In the genomic region with DNA sequence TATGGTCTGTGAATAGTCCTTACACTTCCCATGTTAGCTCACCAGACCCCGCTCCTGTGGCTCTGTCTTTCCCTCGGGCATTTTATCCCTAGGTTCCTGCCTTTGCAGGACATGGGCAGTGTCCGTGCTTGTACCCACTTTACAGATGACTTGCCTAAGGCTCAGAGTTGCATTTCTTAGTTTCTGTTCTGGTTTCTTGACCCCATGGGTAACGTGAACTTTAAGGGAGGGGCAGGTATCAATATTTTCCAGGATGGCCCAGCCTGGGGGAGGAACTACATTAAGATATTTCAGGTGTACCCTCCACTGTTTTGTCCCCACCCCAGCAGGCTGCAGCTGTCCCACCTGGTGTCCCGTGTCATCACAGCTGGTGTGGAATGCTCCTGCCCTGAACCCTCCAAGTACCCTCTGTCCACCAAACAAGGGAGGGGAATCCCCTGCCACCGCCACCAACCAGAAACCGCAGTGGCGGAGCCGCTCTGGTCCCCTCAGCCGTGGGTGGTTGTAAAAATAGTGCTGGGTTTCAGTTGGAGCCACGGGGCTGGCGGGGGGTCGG, we compare ENCODE assay signal across 8 mouse cellular contexts. TPM values are rescaled to one million over a fixed set of nuclear protein-coding genes. Genes with fewer than 3 reads are reported as not detected.
DNase-seq lines count a peak whose midpoint lies in the region; ATAC-seq and TF ChIP-seq lines count a peak whose summit lies in the region.

No protein-coding gene starts in this region.

- TF ChIP-seq RAD21 in CH12.LX (IDR thresholded peaks at IDR 0.05; ENCODE audit: low read depth, low read length) = no peak; the same call in none of the 2 replicates

- no peaks in the 10 kb centered on the region for H3K79me2 ChIP-seq in CH12.LX (replicated peaks; ENCODE audit: control insufficient read depth, extremely low read depth, insufficient read depth, poor library complexity, severe bottlenecking)

- H3K36me3 ChIP-seq in heart, embryonic 11.5 days (ENCODE audit: control insufficient read depth, insufficient read depth, low read length) = no peaks in the 10 kb centered on the region
- no peaks in the 10 kb centered on the region for H3K36me3 ChIP-seq in CH12.LX (replicated peaks in 1 of 2; ENCODE audit: control insufficient read depth in 1 of 2, insufficient read depth in 1 of 2, low read length in 1 of 2)
- no peaks in the 10 kb centered on the region for H3K36me3 ChIP-seq in hindbrain, embryonic 11.5 days (ENCODE audit: control insufficient read depth, insufficient read depth, low read length)
- no peaks in the 10 kb centered on the region for H3K36me3 ChIP-seq in midbrain, embryonic 10.5 days

- ATAC-seq in heart, embryonic 11.5 days (replicated peaks; ENCODE audit: insufficient number of reproducible peaks, low FRiP score, low TSS enrichment) = no peak
- no peak for ATAC-seq in hindbrain, embryonic 11.5 days (ENCODE audit: low FRiP score)

- intact Hi-C loops in heart, postnatal 14 days (cut with DNase I) = no loop called here

- peak overlapping the region; percentile 84 for H3K27ac ChIP-seq in heart, embryonic 11.5 days (ENCODE audit: low read depth, low read length)
- no peak overlapping the region for H3K27ac ChIP-seq in CH12.LX (ENCODE audit: insufficient read depth, low read depth)
- peak overlapping the region; percentile 82 for H3K27ac ChIP-seq in hindbrain, embryonic 11.5 days (ENCODE audit: low read depth, low read length)
- peak overlapping the region; percentile 93 for H3K27ac ChIP-seq in midbrain, embryonic 10.5 days (replicated peaks)

- no peak for DNase-seq in heart, postnatal 14 days
- peak; percentile 52 for DNase-seq in CH12.LX (ENCODE audit: extremely low read depth)
- DNase-seq in hindbrain, embryonic 11.5 days (ENCODE audit: low spot score) = no peak
- DNase-seq in midbrain, embryonic 10.5 days (ENCODE audit: low spot score) = peak; percentile 70
- no peak for DNase-seq in right cerebral cortex, postnatal 25 days
- DNase-seq in gastrocnemius, adult 8-10 months (ENCODE audit: low spot score in 2 of 2) = no peak
- DNase-seq in right cerebral cortex, adult 18-20 months = no peak

- H3K27me3 ChIP-seq in heart, embryonic 11.5 days (ENCODE audit: control insufficient read depth, insufficient read depth, low read length) = peaks cover 2% of the 10 kb centered on the region; the same call in 1 of the 2 replicates
- H3K27me3 ChIP-seq in CH12.LX (replicated peaks) = peaks cover 17% of the 10 kb centered on the region
- no peaks in the 10 kb centered on the region for H3K27me3 ChIP-seq in hindbrain, embryonic 11.5 days (ENCODE audit: control insufficient read depth, insufficient read depth, low read length)
- H3K27me3 ChIP-seq in midbrain, embryonic 10.5 days (ENCODE audit: low read depth, poor library complexity, severe bottlenecking) = peaks cover 22% of the 10 kb centered on the region

- H3K4me3 ChIP-seq in heart, embryonic 11.5 days (ENCODE audit: low read depth, low read length) = peak overlapping the region; percentile 17; the same call in 1 of the 2 replicates
- peak overlapping the region in 2 of 3 experiments; percentile 9 to 18 for H3K4me3 ChIP-seq in CH12.LX (replicated peaks in 1 of 3; ENCODE audit: low read depth in 2 of 3, low read length in 2 of 3, poor library complexity in 1 of 3)
- H3K4me3 ChIP-seq in hindbrain, embryonic 11.5 days (ENCODE audit: low read depth, low read length) = no peak overlapping the region
- peak overlapping the region; percentile 34 for H3K4me3 ChIP-seq in midbrain, embryonic 10.5 days

- WGBS in heart, embryonic 11.5 days (ENCODE audit: insufficient replicate concordance) = 32% methylated on average over 13 of the region's 13 CpGs
- WGBS in hindbrain, embryonic 11.5 days = 39% methylated on average over 13 of the region's 13 CpGs
- WGBS in midbrain, embryonic 10.5 days = 44% methylated on average over 13 of the region's 13 CpGs

- H3K4me1 ChIP-seq in heart, embryonic 11.5 days (ENCODE audit: control insufficient read depth, insufficient read depth, low read length) = peaks cover 48% of the 10 kb centered on the region
- peaks cover 14 to 51% of the 10 kb centered on the region in 2 experiments for H3K4me1 ChIP-seq in CH12.LX (ENCODE audit: control insufficient read depth in 1 of 2, insufficient read depth in 2 of 2)
- peaks cover 27% of the 10 kb centered on the region for H3K4me1 ChIP-seq in hindbrain, embryonic 11.5 days (replicated peaks; ENCODE audit: control insufficient read depth, insufficient read depth, low read length)
- H3K4me1 ChIP-seq in midbrain, embryonic 10.5 days = peaks cover 99% of the 10 kb centered on the region

- TF ChIP-seq EP300 in CH12.LX (IDR thresholded peaks at IDR 0.05; ENCODE audit: low read length) = peak; percentile 77

- peak overlapping the region; percentile 62 for H3K4me2 ChIP-seq in heart, embryonic 11.5 days
- H3K4me2 ChIP-seq in CH12.LX (ENCODE audit: insufficient read depth, low read depth, poor library complexity, severe bottlenecking) = peak overlapping the region; percentile 92
- H3K4me2 ChIP-seq in hindbrain, embryonic 11.5 days (replicated peaks; ENCODE audit: low read depth, low read length) = peak overlapping the region; percentile 24; the same call in 1 of the 2 replicates

- dilution Hi-C loops in CH12.LX (cut with MboI; ENCODE audit: extremely low pct_ligation_motif_present, extremely low pct_unique_long_range_greater_than_20kb, low sequenced_read_pairs) = no loop called here

- H3K9me3 ChIP-seq in heart, embryonic 11.5 days (replicated peaks; ENCODE audit: control insufficient read depth, low read length) = no peaks in the 10 kb centered on the region
- H3K9me3 ChIP-seq in CH12.LX (replicated peaks; ENCODE audit: low read length) = no peaks in the 10 kb centered on the region
- H3K9me3 ChIP-seq in hindbrain, embryonic 11.5 days (ENCODE audit: control insufficient read depth, low read length) = no peaks in the 10 kb centered on the region
- no peaks in the 10 kb centered on the region for H3K9me3 ChIP-seq in midbrain, embryonic 10.5 days (replicated peaks)

- no peak for TF ChIP-seq POLR2A in CH12.LX (IDR thresholded peaks at IDR 0.05; ENCODE audit: low read depth, low read length)

- in situ Hi-C loops in CH12.LX (cut with MboI; ENCODE audit: low pct_ligation_motif_present, low pct_unique_long_range_greater_than_20kb, low sequenced_read_pairs) = no loop called here

- TF ChIP-seq CTCF in CH12.LX (conservative IDR thresholded peaks at IDR 0.05 in 1 of 2, IDR thresholded peaks at IDR 0.05 in 1 of 2; ENCODE audit: low read depth in 2 of 2, low read length in 2 of 2) = no peak

- peak overlapping the region; percentile 67 for H3K9ac ChIP-seq in heart, embryonic 11.5 days (ENCODE audit: low read depth, low read length)
- no peak overlapping the region for H3K9ac ChIP-seq in CH12.LX (ENCODE audit: insufficient read depth, low read depth)
- peak overlapping the region; percentile 38; the same call in 1 of the 2 replicates for H3K9ac ChIP-seq in hindbrain, embryonic 11.5 days (ENCODE audit: low read depth, low read length)

TF ChIP-seq in CH12.LX, 34 proteins besides CTCF, POLR2A, EP300 and RAD21 (continues in another document):
- peak; percentile 85 for TF ChIP-seq ETS1 (conservative IDR thresholded peaks at IDR 0.05; ENCODE audit: low read depth, low read length)
- TF ChIP-seq CHD1 (IDR thresholded peaks at IDR 0.05; ENCODE audit: low read depth, low read length) = no peak
- TF ChIP-seq POLR2AphosphoS2 (IDR thresholded peaks at IDR 0.05; ENCODE audit: low read depth, low read length) = no peak
- TF ChIP-seq MAZ (IDR thresholded peaks at IDR 0.05; ENCODE audit: low read depth, low read length) = 0 out of 2 replicates have a peak, but pooled peaks have one; percentile 87
- TF ChIP-seq ZC3H11A (IDR thresholded peaks at IDR 0.05; ENCODE audit: low read depth, low read length) = no peak
- TF ChIP-seq JUN (IDR thresholded peaks at IDR 0.05; ENCODE audit: insufficient read depth, low read depth, low read length) = 0 out of 2 replicates have a peak, but pooled peaks have one; percentile 10
- TF ChIP-seq MEF2A (IDR thresholded peaks at IDR 0.05; ENCODE audit: borderline replicate concordance, low read depth, low read length) = peak; percentile 92
- TF ChIP-seq TBP (conservative IDR thresholded peaks at IDR 0.05; ENCODE audit: low read depth, low read length) = no peak
- peak; percentile 81 for TF ChIP-seq RCOR1 (conservative IDR thresholded peaks at IDR 0.05; ENCODE audit: low read depth, low read length)
- TF ChIP-seq IRF4 (IDR thresholded peaks at IDR 0.05; ENCODE audit: low read depth, low read length) = peak; percentile 90
- no peak for TF ChIP-seq E2F4 (IDR thresholded peaks at IDR 0.05; ENCODE audit: insufficient replicate concordance, low read depth, low read length)
- TF ChIP-seq PAX5 (IDR thresholded peaks at IDR 0.05; ENCODE audit: low read length) = no peak
- TF ChIP-seq HCFC1 (IDR thresholded peaks at IDR 0.05; ENCODE audit: low read depth, low read length) = no peak
- peak; percentile 71 for TF ChIP-seq MAFK (IDR thresholded peaks at IDR 0.05; ENCODE audit: insufficient replicate concordance, low read length)
- TF ChIP-seq GABPA (IDR thresholded peaks at IDR 0.05; ENCODE audit: insufficient replicate concordance, low read depth, low read length) = no peak
- peak; percentile 47 for TF ChIP-seq CHD2 (IDR thresholded peaks at IDR 0.05; ENCODE audit: low read length)
- no peak for TF ChIP-seq ELF1 (IDR thresholded peaks at IDR 0.05; ENCODE audit: low read depth, low read length)
- TF ChIP-seq SIN3A (IDR thresholded peaks at IDR 0.05; ENCODE audit: low read length) = peak; percentile 66; the same call in 1 of the 2 replicates
- 0 out of 2 replicates have a peak, but pooled peaks have one; percentile 9 for TF ChIP-seq MYC (IDR thresholded peaks at IDR 0.05; ENCODE audit: low read depth, low read length)
- TF ChIP-seq TCF12 (IDR thresholded peaks at IDR 0.05; ENCODE audit: low read depth, low read length) = peak; percentile 98
- TF ChIP-seq JUND (conservative IDR thresholded peaks at IDR 0.05; ENCODE audit: low read depth, low read length) = 0 out of 2 replicates have a peak, but pooled peaks have one; percentile 23
- no peak for TF ChIP-seq USF2 (conservative IDR thresholded peaks at IDR 0.05; ENCODE audit: low read depth, low read length)
- peak; percentile 79 for TF ChIP-seq BHLHE40 (IDR thresholded peaks at IDR 0.05; ENCODE audit: low read depth, low read length)

RNA-seq across cellular contexts. Expression of a gene that starts 36.2 kb away (rescaled TPM):
- polyA plus RNA-seq in heart, embryonic 11.5 days (2014; fragmentation: Nextera tagmentation; extraction: Ambion mirVana) = 12.8 and 12.9 TPM in 2 replicates
- total RNA-seq in heart, postnatal 14 days (2021) = 10 to 100 TPM; 29.0 to 33.1 TPM
- 5.6 and 8.5 TPM in 2 replicates for total RNA-seq in CH12.LX (2012; rRNA removed)
- 0.96 and 1.3 TPM in 2 replicates for total RNA-seq in CH12.LX (2014; rRNA removed)
- 8.8 and 9.8 TPM in 2 replicates for polyA plus RNA-seq in CH12.LX (2012; ENCODE audit: insufficient read length, low read depth)
- 16.5 and 17.8 TPM in 2 replicates for polyA plus RNA-seq in hindbrain, embryonic 11.5 days (2014; fragmentation: Nextera tagmentation; extraction: Ambion mirVana)
- 12.7 and 15.6 TPM in 2 replicates for polyA plus RNA-seq in midbrain, embryonic 10.5 days (2016; fragmentation: Nextera tagmentation; extraction: Ambion mirVana)
- total RNA-seq in gastrocnemius, adult 8-10 months (2022) = 10 to 100 TPM; 32.6 to 36.2 (median 34.6) TPM

Comparison
In these comparisons a context has a peak if more than half of its experiments do, and no peak if none do; other contexts are left out.
1. H3K4me2 ChIP-seq: peak in every context shown above with its lines; median percentile 92 in CH12.LX; 62 in heart, embryonic 11.5 days; 24 in hindbrain, embryonic 11.5 days.
2. DNase-seq: peak in CH12.LX (single experiment) and midbrain, embryonic 10.5 days (single experiment); none in heart, postnatal 14 days (0 of 2), hindbrain, embryonic 11.5 days (single experiment), right cerebral cortex, postnatal 25 days (single experiment), gastrocnemius, adult 8-10 months (0 of 2) and right cerebral cortex, adult 18-20 months (single experiment).